Mouse (Mus musculus) forebrain, embryonic 14.5 days (tissue): Measurements from ENCODE around the gene Slc39a11. TPM values are rescaled to one million over a fixed set of nuclear protein-coding genes. Genes with fewer than 3 reads are reported as not detected.

Source experiments
- ATAC-seq: fragments of 200-750 bp; cut with Nextera tagmentation; 2 replicates; pipeline ENCODE4 v1.8.0; 2017; ENCODE audit warnings: mild to moderate bottlenecking, moderate library complexity
- DNase-seq: peaks from one replicate; pipeline ENCODE4 v3.0.0-alpha.2; 2015; ENCODE audit warnings: low spot score
- H3K27ac ChIP-seq: fragments of 300-500 bp; sonication (generic); 2 replicates; pipeline ENCODE4 v1.5.1; 2014; ENCODE audit warnings: low read depth, mild to moderate bottlenecking, control low read depth, low read length, moderate library complexity
- H3K27me3 ChIP-seq: fragments of 300-500 bp; sonication (generic); replicated peaks from 2 replicates; pipeline ENCODE4 v1.6.1; 2014; ENCODE audit warnings: low read length, control low read depth, mixed read lengths; ENCODE audit not compliant: control insufficient read depth, insufficient read depth
- H3K36me3 ChIP-seq: fragments of 300-500 bp; sonication (generic); 2 replicates; pipeline ENCODE4 v1.6.1; 2014; ENCODE audit warnings: low read length, control low read depth; ENCODE audit not compliant: control insufficient read depth, insufficient read depth
- H3K4me1 ChIP-seq: fragments of 300-500 bp; sonication (generic); 2 replicates; pipeline ENCODE4 v1.6.1; 2014; ENCODE audit warnings: antibody characterized with exemption, low read length, control low read depth; ENCODE audit not compliant: control insufficient read depth, insufficient read depth
- H3K4me2 ChIP-seq: fragments of 300-500 bp; sonication (generic); 2 replicates; pipeline ENCODE4 v1.6.1; 2014; ENCODE audit warnings: mild to moderate bottlenecking, control low read depth, low read length
- H3K4me3 ChIP-seq: fragments of 300-500 bp; sonication (generic); 2 replicates; pipeline ENCODE4 v1.5.1; 2014; ENCODE audit warnings: low read depth, low read length, control low read depth
- H3K9ac ChIP-seq: fragments of 300-500 bp; sonication (generic); 2 replicates; pipeline ENCODE4 v1.6.1; 2014; ENCODE audit warnings: mild to moderate bottlenecking, low read length, control low read depth, moderate library complexity
- H3K9me3 ChIP-seq: fragments of 300-500 bp; sonication (generic); replicated peaks from 2 replicates; pipeline ENCODE4 v1.6.1; 2016; ENCODE audit warnings: low read length, control low read depth, mixed read lengths; ENCODE audit not compliant: control insufficient read depth
- WGBS: fragments of 180-500 bp; shearing (Covaris S2); extraction: QIAGEN DNeasy Blood & Tissue Kit; methylation state at CpG from one replicate; pipeline ENCODE4 v1.1.7; 2014; 5-methylcytosine and 5-hydroxymethylcytosine counted together
- polyA plus RNA-seq: library from polyadenylated mRNA; unstranded; fragments of >200 nt; fragmentation: Nextera tagmentation; extraction: Ambion mirVana; gene quantifications from 2 replicates; pipeline ENCODE4 v1.2.1, GENCODE M21; 2014

Gene Slc39a11
- polyA plus RNA-seq, 1 experiment from 2014 or later: 29.5 TPM

- no peak for DNase-seq
- ATAC-seq: no peak
- Histone ChIP-seq H3K27ac (peak overlapping the region; percentile 6; the same call in 1 of the 2 replicates), H3K4me2 (no peak overlapping the region), H3K36me3 (peaks cover 76% of the 10 kb centered on the region), H3K4me1 (peaks cover 4% of the 10 kb centered on the region; the same call in 1 of the 2 replicates), H3K9ac (no peak overlapping the region), H3K4me3 (no peak overlapping the region), H3K9me3 (no peaks in the 10 kb centered on the region), H3K27me3 (no peaks in the 10 kb centered on the region)
- WGBS: 93% methylated on average over 15 of the region's 15 CpGs
These were observed 4.2 kb upstream of the Slc39a11 start for GRCm38 (mm10) chr11:113654105-113654504.

GRCm38 (mm10) chr11:113652516-113652915 is 2.6 kb upstream of the Slc39a11 start:
- no peak overlapping the region for H3K27ac ChIP-seq
- DNase-seq (no peak), ATAC-seq (no peak)
- no peak overlapping the region for H3K9ac ChIP-seq
- no peak overlapping the region for H3K4me3 ChIP-seq
- peaks cover 61% of the 10 kb centered on the region for H3K36me3 ChIP-seq
- H3K27me3 ChIP-seq: no peaks in the 10 kb centered on the region
- H3K4me1 ChIP-seq: peaks cover 9% of the 10 kb centered on the region
- no peaks in the 10 kb centered on the region for H3K9me3 ChIP-seq
- no peak overlapping the region for H3K4me2 ChIP-seq
- WGBS: 92% methylated on average over 6 of the region's 6 CpGs

GRCm38 (mm10) chr11:113651907-113652273 is 2.0 kb upstream of the Slc39a11 start:
- Histone ChIP-seq H3K27ac (peak overlapping the region; percentile 70; the same call in 1 of the 2 replicates), H3K4me1 (peaks cover 9% of the 10 kb centered on the region), H3K4me2 (no peak overlapping the region), H3K9ac (no peak overlapping the region), H3K9me3 (no peaks in the 10 kb centered on the region), H3K4me3 (no peak overlapping the region), H3K27me3 (no peaks in the 10 kb centered on the region), H3K36me3 (peaks cover 54% of the 10 kb centered on the region)
- 0 out of 2 replicates have a peak, but pooled peaks have one; percentile 5 for ATAC-seq
- DNase-seq: peak; percentile 60
- WGBS: 51% methylated on average over 8 of the region's 8 CpGs

GRCm38 (mm10) chr11:113651206-113651906 is 1.5 kb upstream of the Slc39a11 start:
- no peaks in the 10 kb centered on the region for H3K27me3 ChIP-seq
- WGBS: 78% methylated on average over 21 of the region's 22 CpGs
- no peaks in the 10 kb centered on the region for H3K9me3 ChIP-seq
- peak; percentile 35 for DNase-seq
- no peak for ATAC-seq
- peaks cover 9% of the 10 kb centered on the region for H3K4me1 ChIP-seq
- H3K4me3 ChIP-seq: no peak overlapping the region
- H3K36me3 ChIP-seq: peaks cover 49% of the 10 kb centered on the region
- H3K9ac ChIP-seq: no peak overlapping the region
- peak overlapping the region; percentile 70; the same call in 1 of the 2 replicates for H3K27ac ChIP-seq
- H3K4me2 ChIP-seq: peak overlapping the region; percentile 71; the same call in 1 of the 2 replicates

- no peak for ATAC-seq
- Histone ChIP-seq H3K4me1 (peaks cover 9% of the 10 kb centered on the region), H3K4me3 (peak within 1 kb of the TSS; percentile 87), H3K27ac (peak within 1 kb of the TSS; percentile 91), H3K9me3 (no peaks in the 10 kb centered on the region), H3K4me2 (peak within 1 kb of the TSS; percentile 71), H3K27me3 (no peaks in the 10 kb centered on the region), H3K36me3 (peaks cover 24% of the 10 kb centered on the region), H3K9ac (peak within 1 kb of the TSS; percentile 89)
- no peak for DNase-seq
- 45% methylated on average over 26 of the region's 26 CpGs for WGBS
These were observed 1.1 kb downstream of the Slc39a11 start, which contains the start of gene Cog1 for GRCm38 (mm10) chr11:113648690-113649352. TSS of gene Cog1 (plus strand) at chr11:113649169.

- H3K9me3 ChIP-seq: no peaks in the 10 kb centered on the region
- no peak overlapping the region for H3K4me2 ChIP-seq
- 5% methylated on average over 15 of the region's 15 CpGs for WGBS
- ATAC-seq (peak; percentile 33; the same call in 1 of the 2 replicates), DNase-seq (peak; percentile 82)
- H3K4me3 ChIP-seq: no peak overlapping the region
- no peak overlapping the region for H3K9ac ChIP-seq
- peaks cover 9% of the 10 kb centered on the region for H3K4me1 ChIP-seq
- H3K27ac ChIP-seq: no peak overlapping the region
- peaks cover 17% of the 10 kb centered on the region for H3K36me3 ChIP-seq
- no peaks in the 10 kb centered on the region for H3K27me3 ChIP-seq
These were observed 1.7 kb downstream of the Slc39a11 start for GRCm38 (mm10) chr11:113648152-113648551.

- WGBS: 82% methylated on average over 3 of the region's 3 CpGs
These were observed 4.7 kb downstream of the Slc39a11 start for GRCm38 (mm10) chr11:113645181-113645580.

GRCm38 (mm10) chr11:113638680-113639079 is 11.2 kb downstream of the Slc39a11 start:
- no peak overlapping the region for H3K27ac ChIP-seq
- no peaks in the 10 kb centered on the region for H3K27me3 ChIP-seq
- no peak overlapping the region for H3K4me2 ChIP-seq
- WGBS: 94% methylated on average over 12 of the region's 12 CpGs
- DNase-seq (no peak), ATAC-seq (no peak)
- no peak overlapping the region for H3K9ac ChIP-seq
- H3K4me1 ChIP-seq: no peaks in the 10 kb centered on the region
- no peaks in the 10 kb centered on the region for H3K9me3 ChIP-seq
- H3K36me3 ChIP-seq: no peaks in the 10 kb centered on the region
- H3K4me3 ChIP-seq: no peak overlapping the region

More at GRCm38 (mm10) chr11:113645181-113645580, 4.7 kb downstream of the Slc39a11 start:
- no peak overlapping the region for H3K9ac ChIP-seq
- DNase-seq (no peak), ATAC-seq (no peak)
- H3K4me2 ChIP-seq: no peak overlapping the region
- no peaks in the 10 kb centered on the region for H3K9me3 ChIP-seq
- H3K4me3 ChIP-seq: no peak overlapping the region
- H3K36me3 ChIP-seq: no peaks in the 10 kb centered on the region
- H3K27me3 ChIP-seq: no peaks in the 10 kb centered on the region
- peaks cover 5% of the 10 kb centered on the region for H3K4me1 ChIP-seq
- H3K27ac ChIP-seq: no peak overlapping the region

GRCm38 (mm10) chr11:113634699-113635121 is 15.2 kb downstream of the Slc39a11 start:
- no peak overlapping the region for H3K4me2 ChIP-seq
- H3K27ac ChIP-seq: no peak overlapping the region
- peak; percentile 73 for DNase-seq
- H3K9me3 ChIP-seq: no peaks in the 10 kb centered on the region
- H3K4me1 ChIP-seq: no peaks in the 10 kb centered on the region
- ATAC-seq: peak; percentile 32; the same call in 1 of the 2 replicates
- no peak overlapping the region for H3K4me3 ChIP-seq
- WGBS: 64% methylated on average over 10 of the region's 10 CpGs
- no peaks in the 10 kb centered on the region for H3K36me3 ChIP-seq
- no peaks in the 10 kb centered on the region for H3K27me3 ChIP-seq
- no peak overlapping the region for H3K9ac ChIP-seq
